Mouse (Mus musculus) neutrophil, adult 83 days (primary cell): ENCODE data around the gene Ms4a5. TPM values are rescaled to one million over a fixed set of nuclear protein-coding genes. Genes with fewer than 3 reads are reported as not detected.

Source experiments
- total RNA-seq, 2 experiments: library from RNA; stranded (reverse); gene quantifications; one replicate each; pipeline ENCODE4 v1.2.4; 2023

The Ms4a5 gene
- not detected for total RNA-seq

GRCm38 (mm10) chr19:11283773-11284172 lies at the start of gene Ms4a5:
TSS of gene Ms4a5 (minus strand) at chr19:11283873.

DNA sequence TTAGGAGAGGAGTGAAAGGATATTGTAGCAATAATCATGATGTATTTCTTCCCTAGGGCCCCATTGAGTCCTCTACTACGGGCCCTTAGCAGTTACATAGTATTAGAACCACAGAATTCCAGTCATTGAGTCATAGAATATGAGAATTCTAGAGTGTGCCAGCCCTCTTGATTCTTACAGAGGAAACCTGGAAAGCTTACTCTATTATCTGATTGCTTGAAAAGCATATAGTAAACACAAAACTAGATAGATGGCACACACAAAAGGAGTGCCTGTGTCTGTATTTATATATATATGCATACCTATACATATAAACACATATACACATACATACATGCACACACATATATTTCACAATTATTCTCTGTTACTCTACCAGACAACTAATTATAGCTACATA lies 30.7 kb upstream of the Ms4a5 start, which contains the start of gene Ms4a14:
Ms4a14 (minus strand) TSS at position 101 of the 400 bp plus-strand sequence.

GRCm38 (mm10) chr19:11266052-11266845 lies 17.4 kb downstream of the Ms4a5 start, which contains the start of gene Ms4a1:
TSS of gene Ms4a1 (minus strand) at chr19:11266241.

DNA sequence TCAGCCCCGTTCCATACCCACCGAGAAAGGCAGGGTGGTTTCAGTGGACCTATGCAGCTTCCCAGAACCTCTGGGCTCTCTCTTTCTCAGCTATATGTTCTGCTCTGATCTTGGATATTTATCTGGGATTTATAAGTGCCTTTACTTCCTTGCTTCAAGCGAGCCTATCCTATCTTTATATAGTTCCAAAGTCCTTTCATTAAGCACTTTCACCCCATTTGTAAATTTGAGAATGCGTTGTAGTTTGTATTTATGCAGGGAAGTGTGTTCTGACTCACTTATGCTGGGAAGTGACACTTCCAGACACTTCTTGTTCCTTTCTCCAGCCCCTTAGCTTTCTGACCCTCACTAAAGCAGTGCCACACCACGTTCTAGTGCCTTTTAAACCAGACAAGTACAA lies 51.3 kb downstream of the Ms4a5 start, which contains the start of gene Ms4a12:
Ms4a12 (minus strand) TSS at position 101 of the 400 bp plus-strand sequence.

Other genes with a start within 250 kb of the Ms4a5 start
- gene Ms4a8a, start 202.8 kb downstream of the Ms4a5 start, total RNA-seq, result 10 to 100 TPM; 41.2 to 41.4 TPM
- gene 1700017D01Rik, start 153.0 kb downstream of the Ms4a5 start, total RNA-seq, result not detected
- not detected for gene 1700025F22Rik, start 118.6 kb downstream of the Ms4a5 start, total RNA-seq
- not detected for gene Ms4a13, start 87.1 kb downstream of the Ms4a5 start, total RNA-seq
- not detected for gene Ms4a12, start 51.4 kb downstream of the Ms4a5 start, total RNA-seq
- gene Ms4a1, start 17.6 kb downstream of the Ms4a5 start, total RNA-seq, result 1 to 10 TPM; 1.1 to 3.0 TPM
- gene Ms4a14, start 30.6 kb upstream of the Ms4a5 start, total RNA-seq, result not detected
- gene Ms4a7, start 52.3 kb upstream of the Ms4a5 start, total RNA-seq, result not detected
- gene Ms4a4a, start 91.7 kb upstream of the Ms4a5 start, total RNA-seq, result 10 to 100 TPM; 12.6 to 26.8 TPM
- 10 to 100 TPM; 44.8 to 48.7 TPM for gene Ms4a4c, start 120.9 kb upstream of the Ms4a5 start, total RNA-seq
- gene Ms4a4b, start 159.7 kb upstream of the Ms4a5 start, total RNA-seq, result 10 to 100 TPM; 11.0 to 11.5 TPM
- 100 to 1,000 TPM; 214 to 241 TPM for gene Ms4a6c, start 185.5 kb upstream of the Ms4a5 start, total RNA-seq
- gene Gm8369, start 202.1 kb upstream of the Ms4a5 start, total RNA-seq, result 1 to 10 TPM; 3.6 to 3.7 TPM
- 10 to 100 TPM; 28.8 to 34.3 TPM for gene Ms4a6b, start 232.6 kb upstream of the Ms4a5 start, total RNA-seq